Mouse (Mus musculus): ENCODE measurements at regions not wholly inside any gene's neighbourhood (a gene's known extent, or its start where the extent isn't known, plus 50 kb on each side); places are given as distances from the start of the nearest gene placed in this dataset.

DNA sequence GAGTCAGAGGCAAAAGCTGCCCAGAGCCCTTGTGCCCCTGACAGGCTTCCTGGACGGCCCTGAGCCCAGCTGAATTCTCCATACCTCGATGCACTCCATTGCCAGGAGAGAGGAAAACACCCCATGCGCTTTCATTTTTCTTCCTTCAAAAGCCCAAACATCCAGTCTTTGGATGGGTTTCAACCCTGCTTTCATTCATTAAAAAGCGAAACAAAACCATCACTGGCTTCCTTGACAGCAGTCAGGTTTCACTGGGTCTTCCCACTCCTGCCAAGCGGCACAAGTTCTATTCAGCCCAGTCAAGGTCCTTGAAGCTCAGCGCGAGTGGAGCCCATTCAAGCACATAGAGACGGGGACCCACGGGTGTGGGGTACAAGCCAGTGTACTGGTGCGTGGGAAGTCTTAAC lies 348.8 kb downstream of the Ankrd50 start:
- TF ChIP-seq MYOD1 (IDR thresholded peaks at IDR 0.05; ENCODE audit: control insufficient read depth in 1 of 3, insufficient read length in 2 of 3, low read depth in 2 of 3) (no peak), POLR2AphosphoS2 (IDR thresholded peaks at IDR 0.05; ENCODE audit: insufficient read length, low read depth) (no peak), TCF12 (IDR thresholded peaks at IDR 0.05; ENCODE audit: insufficient read depth, poor library complexity, severe bottlenecking) (no peak), MAX (IDR thresholded peaks at IDR 0.05; ENCODE audit: low read depth) (no peak), POLR2A (IDR thresholded peaks at IDR 0.05; ENCODE audit: insufficient read length, low read depth) (no peak)

All from myocyte (in vitro differentiated cells).